7 mouse cellular contexts compared by ENCODE assay signal in genomic region chr12:109749256-109749655, GRCm38 (mm10).
DNase-seq lines count a peak whose midpoint lies in the region; ATAC-seq and TF ChIP-seq lines count a peak whose summit lies in the region.

No protein-coding gene starts in this region.

- peak overlapping the region; percentile 55 for H3K27ac ChIP-seq in lung, embryonic 16.5 days (ENCODE audit: low read length)
- no peak overlapping the region for H3K27ac ChIP-seq in forebrain, embryonic 16.5 days (ENCODE audit: low read length)
- H3K27ac ChIP-seq in liver, embryonic 13.5 days, result peak overlapping the region; percentile 3; the same call in 1 of the 2 replicates
- H3K27ac ChIP-seq in stomach, embryonic 16.5 days (ENCODE audit: low read length), result peak overlapping the region; percentile 84
- no peak overlapping the region for H3K27ac ChIP-seq in gastrocnemius, adult 2 months

- H3K4me3 ChIP-seq in lung, embryonic 16.5 days (ENCODE audit: low read length), result no peak overlapping the region
- H3K4me3 ChIP-seq in forebrain, embryonic 16.5 days (replicated peaks; ENCODE audit: low read length), result no peak overlapping the region; the same call in 1 of the 2 replicates
- H3K4me3 ChIP-seq in liver, embryonic 13.5 days (replicated peaks), result no peak overlapping the region
- H3K4me3 ChIP-seq in stomach, embryonic 16.5 days (replicated peaks; ENCODE audit: low read length), result no peak overlapping the region
- no peak overlapping the region for H3K4me3 ChIP-seq in gastrocnemius, adult 2 months

- WGBS in lung, embryonic 16.5 days, result 16% methylated on average over 2 of the region's 2 CpGs
- 39% methylated on average over 2 of the region's 2 CpGs for WGBS in forebrain, embryonic 16.5 days
- 52% methylated on average over 2 of the region's 2 CpGs for WGBS in liver, embryonic 13.5 days (ENCODE audit: insufficient replicate concordance)
- WGBS in stomach, embryonic 16.5 days, result 32% methylated on average over 2 of the region's 2 CpGs

- H3K27me3 ChIP-seq in lung, embryonic 16.5 days (ENCODE audit: control insufficient read depth, insufficient read depth, low read depth, low read length), result no peaks in the 10 kb centered on the region
- no peaks in the 10 kb centered on the region for H3K27me3 ChIP-seq in forebrain, embryonic 16.5 days (replicated peaks; ENCODE audit: control insufficient read depth, insufficient read depth, low read length)
- no peaks in the 10 kb centered on the region for H3K27me3 ChIP-seq in liver, embryonic 13.5 days
- H3K27me3 ChIP-seq in stomach, embryonic 16.5 days (ENCODE audit: control insufficient read depth, insufficient read depth, low read length), result no peaks in the 10 kb centered on the region

- H3K4me2 ChIP-seq in lung, embryonic 16.5 days (ENCODE audit: low read depth, low read length), result peak overlapping the region; percentile 45
- peak overlapping the region; percentile 47 for H3K4me2 ChIP-seq in forebrain, embryonic 16.5 days (ENCODE audit: low read length)
- H3K4me2 ChIP-seq in liver, embryonic 13.5 days, result peak overlapping the region; percentile 36; the same call in 1 of the 2 replicates
- H3K4me2 ChIP-seq in stomach, embryonic 16.5 days (ENCODE audit: low read depth, low read length), result peak overlapping the region; percentile 45

- DNase-seq in lung, adult 18-20 months, result no peak
- no peak for DNase-seq in liver, embryonic 13.5 days
- no peak for DNase-seq in spleen, postnatal 36 days (ENCODE audit: low spot score in 2 of 2)
- DNase-seq in gastrocnemius, adult 2 months, result no peak

- peaks cover 18% of the 10 kb centered on the region; the same call in 1 of the 2 replicates for H3K4me1 ChIP-seq in lung, embryonic 16.5 days (replicated peaks; ENCODE audit: control insufficient read depth, insufficient read depth, low read length)
- peaks cover 42% of the 10 kb centered on the region for H3K4me1 ChIP-seq in forebrain, embryonic 16.5 days (replicated peaks; ENCODE audit: control insufficient read depth, insufficient read depth, low read length)
- H3K4me1 ChIP-seq in liver, embryonic 13.5 days (replicated peaks), result no peaks in the 10 kb centered on the region
- peaks cover 33% of the 10 kb centered on the region for H3K4me1 ChIP-seq in stomach, embryonic 16.5 days (ENCODE audit: control insufficient read depth, insufficient read depth, low read length)

- intact Hi-C loops in gastrocnemius, adult 2 months (cut with DNase I), result no loop called here

- no peaks in the 10 kb centered on the region for H3K9me3 ChIP-seq in lung, embryonic 16.5 days (ENCODE audit: control insufficient read depth, low read length)
- H3K9me3 ChIP-seq in forebrain, embryonic 16.5 days (ENCODE audit: control insufficient read depth, low read length), result no peaks in the 10 kb centered on the region
- no peaks in the 10 kb centered on the region for H3K9me3 ChIP-seq in liver, embryonic 13.5 days (replicated peaks)
- no peaks in the 10 kb centered on the region for H3K9me3 ChIP-seq in stomach, embryonic 16.5 days (replicated peaks; ENCODE audit: control insufficient read depth, low read length)

- peak; percentile 68 for ATAC-seq in lung, embryonic 16.5 days (ENCODE audit: low read depth)
- no peak for ATAC-seq in forebrain, embryonic 16.5 days
- 0 out of 2 replicates have a peak, but pooled peaks have one; percentile 2 for ATAC-seq in liver, embryonic 13.5 days (ENCODE audit: low read depth)
- ATAC-seq in stomach, embryonic 16.5 days (ENCODE audit: insufficient read depth, low FRiP score), result peak; percentile 65; the same call in 1 of the 2 replicates

- TF ChIP-seq CTCF in gastrocnemius, adult 2 months (IDR thresholded peaks at IDR 0.05), result no peak

- no peaks in the 10 kb centered on the region for H3K36me3 ChIP-seq in lung, embryonic 16.5 days (ENCODE audit: control insufficient read depth, insufficient read depth, low read length)
- no peaks in the 10 kb centered on the region for H3K36me3 ChIP-seq in forebrain, embryonic 16.5 days (ENCODE audit: control insufficient read depth, insufficient read depth)
- no peaks in the 10 kb centered on the region for H3K36me3 ChIP-seq in liver, embryonic 13.5 days
- H3K36me3 ChIP-seq in stomach, embryonic 16.5 days (ENCODE audit: control insufficient read depth, insufficient read depth, low read length), result no peaks in the 10 kb centered on the region

- peak overlapping the region; percentile 38 for H3K9ac ChIP-seq in lung, embryonic 16.5 days (ENCODE audit: low read length)
- peak overlapping the region; percentile 49; the same call in 1 of the 2 replicates for H3K9ac ChIP-seq in forebrain, embryonic 16.5 days (replicated peaks; ENCODE audit: low read depth, low read length)
- H3K9ac ChIP-seq in liver, embryonic 13.5 days, result no peak overlapping the region; the same call in 1 of the 2 replicates
- H3K9ac ChIP-seq in stomach, embryonic 16.5 days (ENCODE audit: low read length), result peak overlapping the region; percentile 48; the same call in 1 of the 2 replicates

Comparison
In these comparisons a context has a peak if more than half of its experiments do, and no peak if none do; other contexts are left out.
1. H3K27ac ChIP-seq: peak in lung, embryonic 16.5 days (single experiment), liver, embryonic 13.5 days (single experiment) and stomach, embryonic 16.5 days (single experiment); none in forebrain, embryonic 16.5 days (single experiment) and gastrocnemius, adult 2 months (single experiment).
2. Peak in every context shown above with its lines, with median percentiles within 50 percentile points of each other: H3K4me2 ChIP-seq.